Mouse (Mus musculus) heart, embryonic 13.5 days (tissue): Measurements from ENCODE around the gene Gm20509. TPM values are rescaled to one million over a fixed set of nuclear protein-coding genes. Genes with fewer than 3 reads are reported as not detected.
A peak's percentile ranks its signal among the peaks of the same experiment; 100 is the strongest.
"Not testable (repeated sequence)": the region's sequence is repeated elsewhere in the genome, so short reads cannot be mapped to it uniquely, and the experiment has no call there.

Experiments
- ATAC-seq: fragments of 200-750 bp; cut with Nextera tagmentation; 2 replicates; pipeline ENCODE4 v1.8.0; 2017; ENCODE audit warnings: moderate TSS enrichment; ENCODE audit not compliant: insufficient number of reproducible peaks, low FRiP score, low TSS enrichment; ENCODE audit errors: extremely low read depth
- H3K27ac ChIP-seq: fragments of 300-500 bp; sonication (generic); replicated peaks from 2 replicates; pipeline ENCODE4 v1.5.1; 2015; ENCODE audit warnings: moderate library complexity, mild to moderate bottlenecking, inconsistent platforms
- H3K27me3 ChIP-seq: fragments of 300-500 bp; sonication (generic); replicated peaks from 2 replicates; pipeline ENCODE4 v1.6.1; 2015; ENCODE audit warnings: mild to moderate bottlenecking, inconsistent platforms
- H3K36me3 ChIP-seq: fragments of 300-500 bp; sonication (generic); 2 replicates; pipeline ENCODE4 v1.6.1; 2015; ENCODE audit warnings: mild to moderate bottlenecking, inconsistent platforms
- H3K4me1 ChIP-seq: fragments of 300-500 bp; sonication (generic); 2 replicates; pipeline ENCODE4 v1.6.1; 2015; ENCODE audit warnings: inconsistent platforms
- H3K4me2 ChIP-seq: fragments of 300-500 bp; sonication (generic); 2 replicates; pipeline ENCODE4 v1.6.1; 2015; ENCODE audit warnings: inconsistent platforms, mild to moderate bottlenecking, moderate library complexity
- H3K4me3 ChIP-seq: fragments of 300-500 bp; sonication (generic); 2 replicates; pipeline ENCODE4 v1.5.1; 2015; ENCODE audit warnings: moderate library complexity, mild to moderate bottlenecking, inconsistent platforms
- H3K9ac ChIP-seq: fragments of 300-500 bp; sonication (generic); 2 replicates; pipeline ENCODE4 v1.6.1; 2015; ENCODE audit warnings: inconsistent platforms, mild to moderate bottlenecking, moderate library complexity
- H3K9me3 ChIP-seq: fragments of 300-500 bp; sonication (generic); 2 replicates; pipeline ENCODE4 v1.6.1; 2016; ENCODE audit warnings: inconsistent platforms
- WGBS: fragments of 180-500 bp; shearing (Covaris S2); methylation state at CpG from one replicate; pipeline ENCODE4 v1.1.7; 2015; ENCODE audit warnings: mixed read lengths; 5-methylcytosine and 5-hydroxymethylcytosine counted together
- polyA plus RNA-seq: library from polyadenylated mRNA; unstranded; fragments of >200 nt; fragmentation: Nextera tagmentation; extraction: Ambion mirVana; gene quantifications from 2 replicates; pipeline ENCODE4 v1.2.1, GENCODE M21; 2015

Gm20509 gene
- polyA plus RNA-seq: not detected in 2 replicates

- 89% methylated on average over 4 of the region's 4 CpGs for WGBS
- Histone ChIP-seq H3K9me3 (no peaks in the 10 kb centered on the region), H3K4me2 (peak within 1 kb of the TSS; percentile 90), H3K4me1 (peaks cover 9% of the 10 kb centered on the region), H3K27ac (no peak within 1 kb of the TSS), H3K4me3 (peak within 1 kb of the TSS; percentile 54), H3K9ac (peak within 1 kb of the TSS; percentile 79), H3K36me3 (no peaks in the 10 kb centered on the region), H3K27me3 (peaks cover 59% of the 10 kb centered on the region)
- no peak for ATAC-seq
Observed at GRCm38 (mm10) chr9:73102181-73102580, at the start of gene Gm20509. TSS of gene Gm20509 (plus strand) at chr9:73102470.

- Histone ChIP-seq H3K9me3 (no peaks in the 10 kb centered on the region), H3K4me2 (no peak overlapping the region), H3K4me3 (no peak overlapping the region), H3K27me3 (no peaks in the 10 kb centered on the region), H3K4me1 (peaks cover 3% of the 10 kb centered on the region; the same call in 1 of the 2 replicates), H3K36me3 (no peaks in the 10 kb centered on the region), H3K9ac (no peak overlapping the region), H3K27ac (no peak overlapping the region)
- WGBS: 50% methylated on average over 10 of the region's 10 CpGs
- ATAC-seq: no peak
Observed at GRCm38 (mm10) chr9:73055441-73055911, 46.8 kb upstream of the Gm20509 start.

GRCm38 (mm10) chr9:73059224-73059623, 43.0 kb upstream of the Gm20509 start:
- Histone ChIP-seq H3K4me3 (no peak overlapping the region), H3K36me3 (no peaks in the 10 kb centered on the region), H3K27me3 (no peaks in the 10 kb centered on the region), H3K4me2 (no peak overlapping the region), H3K4me1 (peaks cover 13% of the 10 kb centered on the region), H3K9me3 (no peaks in the 10 kb centered on the region), H3K9ac (no peak overlapping the region), H3K27ac (no peak overlapping the region)
- ATAC-seq: no peak
- WGBS: 80% methylated on average over 4 of the region's 4 CpGs

GRCm38 (mm10) chr9:73063621-73064290, 38.5 kb upstream of the Gm20509 start:
- H3K4me1 ChIP-seq: peaks cover 28% of the 10 kb centered on the region
- WGBS: 24% methylated on average over 15 of the region's 15 CpGs
- H3K9ac ChIP-seq: peak overlapping the region; percentile 50
- H3K4me2 ChIP-seq: peak overlapping the region; percentile 60
- peak overlapping the region; percentile 23; the same call in 1 of the 2 replicates for H3K4me3 ChIP-seq
- H3K27ac ChIP-seq: no peak overlapping the region
- no peaks in the 10 kb centered on the region for H3K9me3 ChIP-seq
- H3K27me3 ChIP-seq: no peaks in the 10 kb centered on the region
- no peak for ATAC-seq
- no peaks in the 10 kb centered on the region for H3K36me3 ChIP-seq

- Histone ChIP-seq H3K9ac (no peak overlapping the region), H3K4me3 (peak overlapping the region; percentile 30), H3K36me3 (no peaks in the 10 kb centered on the region), H3K4me2 (peak overlapping the region; percentile 57), H3K4me1 (peaks cover 28% of the 10 kb centered on the region), H3K9me3 (no peaks in the 10 kb centered on the region), H3K27me3 (no peaks in the 10 kb centered on the region), H3K27ac (no peak overlapping the region)
- no peak for ATAC-seq
- 38% methylated on average over 10 of the region's 10 CpGs for WGBS
Observed at GRCm38 (mm10) chr9:73067086-73067485, 35.2 kb upstream of the Gm20509 start.

- H3K4me3 ChIP-seq: no peak overlapping the region
- no peaks in the 10 kb centered on the region for H3K9me3 ChIP-seq
- H3K27me3 ChIP-seq: no peaks in the 10 kb centered on the region
- H3K9ac ChIP-seq: no peak overlapping the region
- H3K36me3 ChIP-seq: no peaks in the 10 kb centered on the region
- peak overlapping the region; percentile 30 for H3K4me2 ChIP-seq
- H3K4me1 ChIP-seq: peaks cover 27% of the 10 kb centered on the region
- no peak for ATAC-seq
- WGBS: 19% methylated on average over 6 of the region's 6 CpGs
- peak overlapping the region; percentile 41 for H3K27ac ChIP-seq
Observed at GRCm38 (mm10) chr9:73068230-73068679, 34.0 kb upstream of the Gm20509 start.

- Histone ChIP-seq H3K4me2 (no peak overlapping the region), H3K36me3 (no peaks in the 10 kb centered on the region), H3K27me3 (no peaks in the 10 kb centered on the region), H3K9ac (no peak overlapping the region), H3K27ac (peak overlapping the region; percentile 28), H3K4me3 (no peak overlapping the region), H3K4me1 (peaks cover 23% of the 10 kb centered on the region), H3K9me3 (no peaks in the 10 kb centered on the region)
- WGBS: 67% methylated on average over 6 of the region's 6 CpGs
- ATAC-seq: no peak
Observed at GRCm38 (mm10) chr9:73068688-73069087, 33.6 kb upstream of the Gm20509 start.

- Histone ChIP-seq H3K4me1 (peaks cover 19% of the 10 kb centered on the region), H3K36me3 (no peaks in the 10 kb centered on the region), H3K9me3 (no peaks in the 10 kb centered on the region), H3K9ac (no peak overlapping the region), H3K4me2 (no peak overlapping the region), H3K4me3 (no peak overlapping the region), H3K27me3 (no peaks in the 10 kb centered on the region), H3K27ac (peak overlapping the region; percentile 44)
- 50% methylated on average over 10 of the region's 10 CpGs for WGBS
- ATAC-seq: no peak
Observed at GRCm38 (mm10) chr9:73070971-73071659, 31.2 kb upstream of the Gm20509 start.

GRCm38 (mm10) chr9:73072426-73072825, 29.8 kb upstream of the Gm20509 start:
- H3K27me3 ChIP-seq: no peaks in the 10 kb centered on the region
- H3K9ac ChIP-seq: no peak overlapping the region
- no peaks in the 10 kb centered on the region for H3K9me3 ChIP-seq
- H3K4me2 ChIP-seq: no peak overlapping the region
- 65% methylated on average over 8 of the region's 8 CpGs for WGBS
- H3K4me1 ChIP-seq: peaks cover 14% of the 10 kb centered on the region
- no peak overlapping the region for H3K27ac ChIP-seq
- H3K36me3 ChIP-seq: no peaks in the 10 kb centered on the region
- ATAC-seq: no peak
- H3K4me3 ChIP-seq: no peak overlapping the region

GRCm38 (mm10) chr9:73073169-73073568, 29.1 kb upstream of the Gm20509 start:
- H3K36me3 ChIP-seq: no peaks in the 10 kb centered on the region
- H3K27me3 ChIP-seq: no peaks in the 10 kb centered on the region
- no peak for ATAC-seq
- 83% methylated on average over 5 of the region's 5 CpGs for WGBS
- H3K4me2 ChIP-seq: no peak overlapping the region
- H3K9ac ChIP-seq: no peak overlapping the region
- H3K9me3 ChIP-seq: no peaks in the 10 kb centered on the region
- no peak overlapping the region for H3K4me3 ChIP-seq
- no peak overlapping the region for H3K27ac ChIP-seq
- H3K4me1 ChIP-seq: peaks cover 6% of the 10 kb centered on the region

- H3K36me3 ChIP-seq, H3K4me3 ChIP-seq, H3K27ac ChIP-seq, ATAC-seq, H3K4me1 ChIP-seq, H3K9ac ChIP-seq, H3K4me2 ChIP-seq, H3K27me3 ChIP-seq, H3K9me3 ChIP-seq: not testable (repeated sequence)
- WGBS: 71% methylated on average over 11 of the region's 12 CpGs
Observed at GRCm38 (mm10) chr9:73079349-73079748, 22.9 kb upstream of the Gm20509 start.
